Mouse (Mus musculus) E14TG2a.4 (cell line): Measurements from ENCODE around the gene Zic1.

ENCODE experiments used
- CTCF ChIP-seq: conservative IDR thresholded peaks from 2 replicates; pipeline ENCODE4 v1.5.1; 2014; ENCODE audit warnings: low read length
- POU5F1 ChIP-seq: IDR thresholded peaks from 2 replicates; pipeline ENCODE4 v1.6.1; 2014; ENCODE audit warnings: low read length, borderline replicate concordance

DNA sequence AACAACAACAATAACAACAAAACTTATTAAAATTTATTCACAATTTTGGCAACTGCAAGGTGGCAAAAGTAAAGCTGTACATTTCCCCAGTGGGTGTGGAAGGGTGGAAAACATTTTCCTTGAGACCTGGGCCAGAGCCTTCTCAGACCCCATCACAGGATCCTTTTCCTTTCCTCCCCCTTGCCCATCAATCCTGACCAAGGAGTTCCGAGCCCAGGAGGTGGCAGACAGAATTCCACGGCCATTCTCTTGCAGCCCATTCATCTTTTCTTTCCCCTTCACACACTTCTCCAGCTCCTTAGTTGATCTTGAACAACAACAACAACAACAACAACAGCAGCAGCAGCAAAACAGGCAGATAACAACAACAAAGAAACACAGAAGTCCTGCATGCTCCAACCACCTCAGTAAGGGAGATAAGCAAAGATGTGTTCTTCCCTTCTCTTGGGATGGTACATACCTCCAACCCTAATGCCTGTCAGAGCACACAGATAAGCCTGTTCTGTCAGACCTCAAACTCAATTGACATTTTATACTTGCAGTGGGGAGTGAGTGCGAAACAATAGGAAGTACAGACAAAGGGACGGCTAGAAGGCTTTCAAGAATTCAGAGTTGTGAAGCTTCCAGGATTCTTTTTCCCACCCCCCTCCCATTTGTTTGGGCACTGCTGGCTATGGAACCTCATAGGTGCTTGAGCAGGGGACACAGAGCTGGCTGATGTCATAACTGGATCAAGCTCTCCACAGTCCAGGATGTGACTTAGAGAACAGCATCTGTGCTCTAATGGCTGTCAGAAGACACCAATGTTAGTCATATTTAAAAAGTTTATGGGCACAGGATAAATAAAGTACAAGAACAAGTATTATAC, 19.3 kb upstream of the Zic1 start:
- TF ChIP-seq CTCF, result no peak
- no peak for TF ChIP-seq POU5F1
